Mouse (Mus musculus): Measurements from ENCODE around the gene Sp140. TPM values are rescaled to one million over a fixed set of nuclear protein-coding genes. Genes with fewer than 3 reads are reported as not detected.

Gene Sp140
- polyA plus RNA-seq, 1 experiment from 2014 or later, result 0.20 TPM

DNA sequence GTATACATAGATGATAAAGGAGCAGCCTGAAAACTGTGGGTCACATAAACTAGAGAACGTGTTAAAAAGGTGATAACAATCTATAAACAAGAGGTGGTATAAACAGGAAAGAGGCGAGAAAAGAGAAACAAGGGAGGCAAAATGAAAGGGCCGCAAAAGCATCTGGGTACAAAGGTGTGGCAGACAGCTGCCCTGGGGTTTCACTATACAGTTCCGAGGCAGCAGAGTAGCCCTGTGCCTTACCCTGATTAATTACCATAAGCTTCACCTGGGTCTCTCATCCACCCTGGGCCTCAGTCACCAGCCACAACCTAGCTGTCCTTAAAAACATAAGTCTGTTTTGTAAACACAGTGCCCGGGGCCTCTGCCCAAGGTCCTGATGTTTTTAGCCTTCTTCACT, 86.5 kb downstream of the Sp140 start:
- Histone ChIP-seq H3K4me2 (ENCODE audit: low read depth, low read length) (no peak overlapping the region), H3K9me3 (ENCODE audit: control insufficient read depth, low read length) (no peaks in the 10 kb centered on the region), H3K36me3 (ENCODE audit: control insufficient read depth, insufficient read depth, low read length) (no peaks in the 10 kb centered on the region), H3K4me1 (ENCODE audit: control insufficient read depth, insufficient read depth, low read length) (no peaks in the 10 kb centered on the region), H3K27ac (ENCODE audit: low read depth, low read length) (no peak overlapping the region), H3K4me3 (ENCODE audit: low read depth, low read length) (no peak overlapping the region), H3K9ac (replicated peaks; ENCODE audit: low read depth, low read length) (no peak overlapping the region), H3K27me3 (ENCODE audit: control insufficient read depth, insufficient read depth, low read length) (no peaks in the 10 kb centered on the region)
- WGBS, result 76% methylated on average over 5 of the region's 5 CpGs
- no peak for ATAC-seq (ENCODE audit: low read depth)

DNA sequence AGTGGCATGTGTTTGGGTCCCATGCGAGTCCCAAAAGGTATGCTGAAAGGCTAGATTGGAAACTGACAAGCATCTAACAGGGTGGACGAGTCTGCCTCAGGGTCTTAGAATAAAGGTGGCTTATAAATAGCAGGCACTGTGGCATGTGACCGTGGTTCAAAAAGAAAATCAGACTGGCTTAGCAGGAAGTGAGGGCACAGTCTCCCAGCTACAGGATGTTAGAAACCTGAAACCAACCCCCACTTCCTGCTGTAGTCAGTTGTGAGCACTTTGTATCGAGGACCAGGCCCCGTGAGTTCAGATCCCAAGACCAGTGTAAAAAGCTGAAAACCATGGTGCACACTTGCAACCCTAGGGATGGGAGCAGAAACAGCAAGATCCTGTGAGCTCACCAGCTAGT, 87.2 kb downstream of the Sp140 start:
- H3K27ac ChIP-seq (ENCODE audit: low read depth, low read length), result no peak overlapping the region
- no peak overlapping the region for H3K4me3 ChIP-seq (ENCODE audit: low read depth, low read length)
- no peaks in the 10 kb centered on the region for H3K36me3 ChIP-seq (ENCODE audit: control insufficient read depth, insufficient read depth, low read length)
- no peak overlapping the region for H3K4me2 ChIP-seq (ENCODE audit: low read depth, low read length)
- H3K9ac ChIP-seq (replicated peaks; ENCODE audit: low read depth, low read length), result no peak overlapping the region
- WGBS, result 81% methylated on average over 5 of the region's 5 CpGs
- no peaks in the 10 kb centered on the region for H3K27me3 ChIP-seq (ENCODE audit: control insufficient read depth, insufficient read depth, low read length)
- H3K4me1 ChIP-seq (ENCODE audit: control insufficient read depth, insufficient read depth, low read length), result no peaks in the 10 kb centered on the region
- ATAC-seq (ENCODE audit: low read depth), result no peak
- no peaks in the 10 kb centered on the region for H3K9me3 ChIP-seq (ENCODE audit: control insufficient read depth, low read length)

DNA sequence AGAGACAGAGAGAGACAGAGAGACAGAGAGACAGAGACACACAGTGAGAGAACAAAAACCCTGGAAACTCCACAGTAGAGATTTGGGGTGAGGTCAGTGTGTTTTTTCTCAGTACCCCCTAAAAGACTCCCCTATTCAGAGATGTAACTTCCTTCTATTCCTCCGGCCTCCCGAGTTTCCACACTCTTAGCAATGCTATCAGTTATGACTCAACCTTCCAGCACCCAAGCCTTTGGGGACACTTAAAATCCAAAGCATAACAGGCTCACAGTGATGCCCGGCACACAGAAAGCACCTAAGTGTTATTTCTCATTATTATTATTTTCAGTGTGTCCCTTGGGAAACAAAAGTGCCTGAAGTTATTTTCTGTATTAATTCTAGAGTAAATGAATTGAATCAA, 90.4 kb downstream of the Sp140 start:
- no peak for ATAC-seq (ENCODE audit: low read depth)
- 84% methylated on average over 3 of the region's 3 CpGs for WGBS
- no peaks in the 10 kb centered on the region for H3K36me3 ChIP-seq (ENCODE audit: control insufficient read depth, insufficient read depth, low read length)
- no peaks in the 10 kb centered on the region for H3K9me3 ChIP-seq (ENCODE audit: control insufficient read depth, low read length)
- no peaks in the 10 kb centered on the region for H3K27me3 ChIP-seq (ENCODE audit: control insufficient read depth, insufficient read depth, low read length)
- H3K4me1 ChIP-seq (ENCODE audit: control insufficient read depth, insufficient read depth, low read length), result no peaks in the 10 kb centered on the region
- no peak overlapping the region for H3K4me2 ChIP-seq (ENCODE audit: low read depth, low read length)
- H3K4me3 ChIP-seq (ENCODE audit: low read depth, low read length), result no peak overlapping the region
- H3K27ac ChIP-seq (ENCODE audit: low read depth, low read length), result no peak overlapping the region
- no peak overlapping the region for H3K9ac ChIP-seq (replicated peaks; ENCODE audit: low read depth, low read length)

DNA sequence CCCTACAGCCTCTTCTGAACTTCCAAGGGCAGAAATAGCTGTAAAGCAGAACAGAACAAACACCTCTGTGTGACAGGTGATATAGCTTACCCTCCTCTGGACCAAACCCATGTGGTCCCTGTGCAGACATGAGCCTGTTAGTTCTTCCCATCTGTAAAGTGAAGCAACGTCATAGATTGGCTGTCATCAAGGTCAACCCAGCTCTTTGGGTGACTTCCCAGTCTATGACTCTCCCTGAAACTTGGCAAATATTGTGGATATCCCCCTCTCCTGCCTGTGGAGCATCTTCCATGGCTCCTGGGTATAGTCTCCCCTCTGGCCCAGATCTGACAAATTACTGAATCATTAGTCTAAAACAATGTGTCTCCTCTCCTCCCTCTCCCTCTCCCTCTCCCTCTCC, 92.1 kb downstream of the Sp140 start:
- no peaks in the 10 kb centered on the region for H3K36me3 ChIP-seq (ENCODE audit: control insufficient read depth, insufficient read depth, low read length)
- H3K27me3 ChIP-seq (ENCODE audit: control insufficient read depth, insufficient read depth, low read length), result no peaks in the 10 kb centered on the region
- no peak overlapping the region for H3K4me3 ChIP-seq (ENCODE audit: low read depth, low read length)
- 81% methylated on average over 1 of the region's 1 CpGs for WGBS
- H3K4me2 ChIP-seq (ENCODE audit: low read depth, low read length), result no peak overlapping the region
- no peaks in the 10 kb centered on the region for H3K4me1 ChIP-seq (ENCODE audit: control insufficient read depth, insufficient read depth, low read length)
- H3K9ac ChIP-seq (replicated peaks; ENCODE audit: low read depth, low read length), result no peak overlapping the region
- no peak for ATAC-seq (ENCODE audit: low read depth)
- H3K9me3 ChIP-seq (ENCODE audit: control insufficient read depth, low read length), result no peaks in the 10 kb centered on the region
- no peak overlapping the region for H3K27ac ChIP-seq (ENCODE audit: low read depth, low read length)

DNA sequence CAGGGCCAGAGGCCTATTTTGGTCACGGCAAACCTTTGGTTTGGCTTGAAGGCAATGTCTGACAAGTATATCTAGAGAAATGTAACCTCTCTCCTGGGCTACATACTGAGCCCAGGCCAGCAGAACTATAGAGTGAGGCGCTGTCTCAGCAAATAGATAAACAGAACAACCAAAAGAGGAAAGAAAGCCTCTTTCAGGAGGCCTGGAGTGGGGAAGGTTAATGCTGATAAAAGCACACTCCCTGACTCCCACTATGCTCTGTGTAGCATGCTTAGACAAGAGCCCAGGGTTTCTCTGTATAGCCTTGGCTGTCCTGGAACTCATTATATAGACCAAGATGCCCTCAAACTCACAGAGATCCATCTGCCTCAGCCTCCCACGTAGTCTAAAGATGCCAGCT, 93.1 kb downstream of the Sp140 start:
- no peaks in the 10 kb centered on the region for H3K4me1 ChIP-seq (ENCODE audit: control insufficient read depth, insufficient read depth, low read length)
- no peaks in the 10 kb centered on the region for H3K9me3 ChIP-seq (ENCODE audit: control insufficient read depth, low read length)
- no peak overlapping the region for H3K4me3 ChIP-seq (ENCODE audit: low read depth, low read length)
- H3K27me3 ChIP-seq (ENCODE audit: control insufficient read depth, insufficient read depth, low read length), result no peaks in the 10 kb centered on the region
- ATAC-seq (ENCODE audit: low read depth), result no peak
- 78% methylated on average over 3 of the region's 3 CpGs for WGBS
- H3K9ac ChIP-seq (replicated peaks; ENCODE audit: low read depth, low read length), result no peak overlapping the region
- no peaks in the 10 kb centered on the region for H3K36me3 ChIP-seq (ENCODE audit: control insufficient read depth, insufficient read depth, low read length)
- no peak overlapping the region for H3K27ac ChIP-seq (ENCODE audit: low read depth, low read length)
- H3K4me2 ChIP-seq (ENCODE audit: low read depth, low read length), result no peak overlapping the region

Other genes starting within 250 kb of the Sp140 start
- gene G530012D18Rik, start 24.7 kb upstream of the Sp140 start, polyA plus RNA-seq (2014; fragmentation: Nextera tagmentation; extraction: Ambion mirVana), result not detected in 2 replicates
- 0.37 and 0.90 TPM in 2 replicates for gene Sp110, start 1.6 kb upstream of the Sp140 start, polyA plus RNA-seq (2014; fragmentation: Nextera tagmentation; extraction: Ambion mirVana)
- gene Sp100, start 49.6 kb downstream of the Sp140 start, polyA plus RNA-seq (2014; fragmentation: Nextera tagmentation; extraction: Ambion mirVana), result 0.36 TPM in 1 of 2 replicates, not detected in the other
- 0.20 and 0.73 TPM in 2 replicates for gene A630001G21Rik, start 178.3 kb downstream of the Sp140 start, polyA plus RNA-seq (2014; fragmentation: Nextera tagmentation; extraction: Ambion mirVana)
- 74.4 and 83.9 TPM in 2 replicates for gene Cab39, start 193.1 kb downstream of the Sp140 start, polyA plus RNA-seq (2014; fragmentation: Nextera tagmentation; extraction: Ambion mirVana)